Mouse (Mus musculus) lung, postnatal 36 days (tissue): ENCODE measurements around the gene Bcl7b.
"Not testable (repeated sequence)": the region's sequence is repeated elsewhere in the genome, so short reads cannot be mapped to it uniquely, and the experiment has no call there.

Experiments used
- DNase-seq: peaks from one replicate; pipeline ENCODE4 v3.0.0; 2022; ENCODE audit warnings: mixed read lengths

Bcl7b gene

GRCm38 (mm10) chr5:135220941-135221340 is 52.9 kb downstream of the Bcl7b start:
- no peak for DNase-seq

DNA sequence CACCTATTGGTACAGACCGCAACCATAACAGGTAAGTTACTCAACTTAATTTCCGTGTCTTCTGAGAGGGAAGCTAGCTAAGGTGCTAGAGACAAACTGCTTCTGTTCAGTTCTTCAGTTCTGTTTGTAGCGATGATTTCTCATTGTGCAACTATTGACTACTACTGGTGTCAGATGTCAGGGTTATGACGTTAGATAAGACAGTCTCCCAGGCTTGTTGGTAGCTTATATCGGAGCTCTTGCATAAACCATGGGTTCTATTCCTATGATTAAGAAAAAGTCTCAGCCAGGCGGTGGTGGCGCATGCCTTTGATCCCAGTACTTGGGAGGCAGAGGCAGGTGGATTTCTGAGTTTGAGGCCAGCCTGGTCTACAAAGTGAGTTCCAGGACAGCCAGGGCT is 54.0 kb downstream of the Bcl7b start:
- no peak for DNase-seq

- DNase-seq: no peak
Measured at GRCm38 (mm10) chr5:135224169-135224568, 56.1 kb downstream of the Bcl7b start.

DNA sequence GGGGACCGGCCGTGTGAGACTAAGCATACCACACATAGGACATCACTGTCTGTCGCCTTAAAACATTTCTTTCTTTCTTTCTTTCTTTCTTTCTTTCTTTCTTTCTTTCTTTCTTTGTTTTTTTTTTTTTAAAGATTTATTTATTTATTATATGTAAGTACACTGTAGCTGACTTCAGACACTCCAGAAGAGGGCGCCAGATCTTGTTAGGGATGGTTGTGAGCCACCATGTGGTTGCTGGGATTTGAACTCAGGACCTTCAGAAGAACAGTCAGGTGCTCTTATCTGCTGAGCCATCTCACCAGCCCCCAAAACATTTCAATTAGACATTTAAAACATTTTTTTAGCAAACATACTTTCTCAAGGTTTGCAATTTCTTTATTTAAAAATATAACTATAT is 57.8 kb downstream of the Bcl7b start:
- not testable (repeated sequence) for DNase-seq

DNA sequence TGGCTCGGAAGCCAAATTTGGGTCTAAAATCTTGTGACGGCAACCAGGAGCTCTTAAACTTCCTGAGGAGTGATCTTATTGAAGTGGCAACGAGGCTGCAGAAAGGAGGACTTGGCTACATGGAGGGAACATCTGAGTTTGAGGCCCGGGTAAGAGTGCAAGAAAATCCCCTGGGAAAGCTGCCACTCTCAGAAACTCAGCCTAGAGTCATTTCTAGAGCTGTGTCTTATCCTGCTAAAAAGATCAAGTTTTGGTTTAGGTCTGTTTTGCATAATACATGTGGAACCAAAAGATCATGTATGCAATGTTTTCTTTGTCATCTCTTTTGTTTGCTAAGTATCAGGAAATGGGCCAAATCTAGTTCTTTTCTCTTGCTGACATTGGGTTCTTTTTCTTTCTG is 62.1 kb downstream of the Bcl7b start:
- no peak for DNase-seq
